Mouse (Mus musculus) lung, postnatal 0 days (tissue): ENCODE results near the gene Mrpl18. TPM values are rescaled to one million over a fixed set of nuclear protein-coding genes. Genes with fewer than 3 reads are reported as not detected.
A peak's percentile ranks its signal among the peaks of the same experiment; 100 is the strongest.

ENCODE experiments used
- ATAC-seq: fragments of 200-750 bp; cut with Nextera tagmentation; 2 replicates; pipeline ENCODE4 v1.8.0; 2017; ENCODE audit warnings: moderate library complexity
- DNase-seq: peaks from one replicate; pipeline ENCODE4 v3.0.0-alpha.2; 2016; ENCODE audit warnings: low spot score
- H3K27ac ChIP-seq: fragments of 300-500 bp; sonication (generic); 2 replicates; pipeline ENCODE4 v1.5.1; 2014; ENCODE audit warnings: antibody characterized with exemption, mild to moderate bottlenecking, low read length, mixed read lengths
- H3K27me3 ChIP-seq: fragments of 300-500 bp; sonication (generic); replicated peaks from 2 replicates; pipeline ENCODE4 v1.6.1; 2014; ENCODE audit warnings: low read length, mixed read lengths; ENCODE audit not compliant: insufficient read depth
- H3K36me3 ChIP-seq: fragments of 300-500 bp; sonication (generic); 2 replicates; pipeline ENCODE4 v1.6.1; 2014; ENCODE audit warnings: low read length, mixed read lengths; ENCODE audit not compliant: insufficient read depth
- H3K4me1 ChIP-seq: fragments of 300-500 bp; sonication (generic); 2 replicates; pipeline ENCODE4 v1.6.1; 2014; ENCODE audit warnings: antibody characterized with exemption, low read depth, low read length, mixed read lengths; ENCODE audit not compliant: insufficient read depth
- H3K4me2 ChIP-seq: fragments of 300-500 bp; sonication (generic); replicated peaks from 2 replicates; pipeline ENCODE4 v1.6.1; 2014; ENCODE audit warnings: low read depth, mild to moderate bottlenecking, low read length, moderate library complexity, mixed read lengths
- H3K4me3 ChIP-seq: fragments of 300-500 bp; sonication (generic); 2 replicates; pipeline ENCODE4 v1.5.1; 2014; ENCODE audit warnings: low read depth, low read length
- H3K9ac ChIP-seq: fragments of 300-500 bp; sonication (generic); replicated peaks from 2 replicates; pipeline ENCODE4 v1.6.1; 2014; ENCODE audit warnings: low read depth, mild to moderate bottlenecking
- H3K9me3 ChIP-seq: fragments of 300-500 bp; sonication (generic); 2 replicates; pipeline ENCODE4 v1.6.1; 2016; ENCODE audit warnings: low read length, mixed read lengths
- CTCF ChIP-seq: IDR thresholded peaks from 2 replicates; pipeline ENCODE4 v1.5.1; 2016; ENCODE audit warnings: antibody characterized with exemption, mild to moderate bottlenecking
- EP300 ChIP-seq: IDR thresholded peaks from 2 replicates; pipeline ENCODE4 v1.6.1; 2016; ENCODE audit warnings: antibody characterized with exemption, mild to moderate bottlenecking, control low read depth
- WGBS: fragments of 180-500 bp; shearing (Covaris S2); extraction: QIAGEN DNeasy Blood & Tissue Kit; methylation state at CpG from one replicate; pipeline ENCODE4 v1.1.7; 2014; 5-methylcytosine and 5-hydroxymethylcytosine counted together
- polyA plus RNA-seq: library from polyadenylated mRNA; unstranded; fragments of >200 nt; fragmentation: Nextera tagmentation; extraction: Ambion mirVana; gene quantifications from 2 replicates; pipeline ENCODE4 v1.2.1, GENCODE M21; 2015

Gene Mrpl18
- polyA plus RNA-seq, 1 experiment from 2014 or later, result 70.2 TPM

- Histone ChIP-seq H3K27me3 (no peaks in the 10 kb centered on the region), H3K36me3 (no peaks in the 10 kb centered on the region), H3K9ac (no peak overlapping the region), H3K4me2 (no peak overlapping the region), H3K4me1 (no peaks in the 10 kb centered on the region), H3K4me3 (no peak overlapping the region), H3K9me3 (no peaks in the 10 kb centered on the region), H3K27ac (no peak overlapping the region)
- 72% methylated on average over 4 of the region's 4 CpGs for WGBS
- TF ChIP-seq CTCF, result no peak
- no peak for TF ChIP-seq EP300
- ATAC-seq (no peak), DNase-seq (no peak)
These were observed 25.1 kb downstream of the Mrpl18 start for GRCm38 (mm10) chr17:12891054-12891453.

- Histone ChIP-seq H3K9me3 (no peaks in the 10 kb centered on the region), H3K36me3 (no peaks in the 10 kb centered on the region), H3K4me3 (no peak overlapping the region), H3K27ac (no peak overlapping the region), H3K27me3 (no peaks in the 10 kb centered on the region), H3K4me1 (no peaks in the 10 kb centered on the region), H3K4me2 (no peak overlapping the region), H3K9ac (no peak overlapping the region)
- ATAC-seq, result peak; percentile 38
- DNase-seq, result peak; percentile 43
- TF ChIP-seq EP300 (no peak), CTCF (no peak)
- 47% methylated on average over 15 of the region's 15 CpGs for WGBS
These were observed 28.9 kb downstream of the Mrpl18 start for GRCm38 (mm10) chr17:12887021-12887775.

GRCm38 (mm10) chr17:12886620-12887019 is 29.5 kb downstream of the Mrpl18 start:
- ATAC-seq, result 0 out of 2 replicates have a peak, but pooled peaks have one; percentile 50
- peak; percentile 11 for DNase-seq

GRCm38 (mm10) chr17:12881216-12881615 is 34.9 kb downstream of the Mrpl18 start:
- Histone ChIP-seq H3K9ac (no peak overlapping the region), H3K4me1 (no peaks in the 10 kb centered on the region), H3K27me3 (no peaks in the 10 kb centered on the region), H3K4me3 (no peak overlapping the region), H3K4me2 (no peak overlapping the region), H3K27ac (no peak overlapping the region), H3K9me3 (no peaks in the 10 kb centered on the region), H3K36me3 (no peaks in the 10 kb centered on the region)
- DNase-seq, result no peak
- peak; percentile 28 for TF ChIP-seq CTCF
- TF ChIP-seq EP300, result no peak
- ATAC-seq, result no peak
- WGBS, result 93% methylated on average over 1 of the region's 1 CpGs

More at GRCm38 (mm10) chr17:12886620-12887019, 29.5 kb downstream of the Mrpl18 start:
- Histone ChIP-seq H3K4me3 (no peak overlapping the region), H3K36me3 (no peaks in the 10 kb centered on the region), H3K4me1 (no peaks in the 10 kb centered on the region), H3K9ac (no peak overlapping the region), H3K9me3 (no peaks in the 10 kb centered on the region), H3K27ac (no peak overlapping the region), H3K4me2 (no peak overlapping the region), H3K27me3 (no peaks in the 10 kb centered on the region)
- 41% methylated on average over 6 of the region's 6 CpGs for WGBS
- TF ChIP-seq EP300 (no peak), CTCF (peak; percentile 7; the same call in 1 of the 2 replicates)

- Histone ChIP-seq H3K9me3 (no peaks in the 10 kb centered on the region), H3K4me3 (no peak overlapping the region), H3K4me2 (peak overlapping the region; percentile 44), H3K9ac (no peak overlapping the region), H3K36me3 (no peaks in the 10 kb centered on the region), H3K27me3 (no peaks in the 10 kb centered on the region), H3K27ac (no peak overlapping the region), H3K4me1 (no peaks in the 10 kb centered on the region)
- TF ChIP-seq EP300 (no peak), CTCF (peak; percentile 89)
- peak; percentile 85 for ATAC-seq
- peak; percentile 93 for DNase-seq
- WGBS, result 3% methylated on average over 14 of the region's 14 CpGs
These were observed 36.0 kb downstream of the Mrpl18 start for GRCm38 (mm10) chr17:12880178-12880577.

- Histone ChIP-seq H3K27me3 (0 out of 2 replicates have a peak, but pooled peaks cover 4% of the 10 kb centered on the region), H3K9me3 (no peaks in the 10 kb centered on the region), H3K36me3 (no peaks in the 10 kb centered on the region), H3K27ac (no peak within 1 kb of the TSS), H3K4me3 (no peak within 1 kb of the TSS), H3K9ac (no peak within 1 kb of the TSS), H3K4me2 (no peak within 1 kb of the TSS), H3K4me1 (no peaks in the 10 kb centered on the region)
- no peak for ATAC-seq
- WGBS, result 63% methylated on average over 5 of the region's 5 CpGs
- DNase-seq, result no peak
- no peak for TF ChIP-seq CTCF
- TF ChIP-seq EP300, result no peak
These were observed 40.4 kb downstream of the Mrpl18 start, which contains the start of gene Mrgprh for GRCm38 (mm10) chr17:12875734-12876133. Mrgprh (plus strand) TSS chr17:12876034.
